Mouse (Mus musculus) stomach, embryonic 16.5 days (tissue): ENCODE measurements around the gene Mtfr2. TPM values are rescaled to one million over a fixed set of nuclear protein-coding genes. Genes with fewer than 3 reads are reported as not detected.

Experiments
- polyA plus RNA-seq: library from polyadenylated mRNA; unstranded; fragments of >200 nt; fragmentation: Nextera tagmentation; extraction: Ambion mirVana; gene quantifications from 2 replicates; pipeline ENCODE4 v1.2.1, GENCODE M21; 2015

Gene Mtfr2
- polyA plus RNA-seq, 1 experiment from 2014 or later, result 1.5 TPM

Other genes starting within 250 kb of the Mtfr2 start
- 19.4 and 20.2 TPM in 2 replicates for gene Map7, start 199.3 kb upstream of the Mtfr2 start, polyA plus RNA-seq
- 103 and 105 TPM in 2 replicates for gene Bclaf1, start 35.3 kb upstream of the Mtfr2 start, polyA plus RNA-seq